Mouse (Mus musculus): ENCODE results near the gene Sbk2. TPM values are rescaled to one million over a fixed set of nuclear protein-coding genes. Genes with fewer than 3 reads are reported as not detected.
A peak's percentile ranks its signal among the peaks of the same experiment; 100 is the strongest.

Gene Sbk2
- total and polyA plus RNA-seq, 2 experiments, result not detected

DNA sequence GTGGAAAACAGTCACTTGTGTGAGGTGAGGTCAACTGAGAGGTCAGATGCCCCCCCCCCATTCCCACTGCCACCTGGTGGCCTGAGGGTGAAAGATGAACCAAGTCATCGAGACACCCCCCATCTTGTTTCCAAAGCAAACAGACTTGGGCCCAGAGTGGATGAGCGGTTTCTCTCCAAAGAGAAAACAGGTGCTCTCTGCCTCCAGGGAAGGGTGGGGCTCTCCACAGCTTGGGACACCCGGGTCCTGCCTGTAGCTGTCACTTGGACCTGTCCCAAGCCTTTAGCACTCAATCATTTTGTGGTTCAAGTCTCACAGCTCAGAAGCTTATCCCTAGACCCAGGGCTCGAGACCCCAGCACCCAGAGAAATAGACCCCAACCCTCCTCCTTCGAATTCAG lies 679 bp downstream of the Sbk2 start:
- H3K4me3 ChIP-seq (ENCODE audit: insufficient read depth, low read depth, low read length), result no peak overlapping the region
- TF ChIP-seq POLR2A (IDR thresholded peaks at IDR 0.05; ENCODE audit: extremely low read depth, insufficient read depth, low read length) (no peak), CTCF (IDR thresholded peaks at IDR 0.05; ENCODE audit: low read depth, low read length) (no peak)

GRCm38 (mm10) chr7:4957361-4957760 lies 6.8 kb downstream of the Sbk2 start:
- Histone ChIP-seq H3K4me3 (ENCODE audit: insufficient read depth, low read depth, low read length) (no peak overlapping the region), H3K27ac (replicated peaks; ENCODE audit: insufficient read depth, low read depth, low read length) (no peak overlapping the region), H3K36me3 (ENCODE audit: control insufficient read depth, insufficient read depth, low read length) (no peaks in the 10 kb centered on the region), H3K9ac (ENCODE audit: low read depth, low read length) (no peak overlapping the region), H3K27me3 (ENCODE audit: control insufficient read depth, insufficient read depth, low read length) (no peaks in the 10 kb centered on the region), H3K79me2 (ENCODE audit: control insufficient read depth, insufficient read depth, low read length) (no peaks in the 10 kb centered on the region), H3K4me1 (ENCODE audit: control insufficient read depth, insufficient read depth, low read length) (no peaks in the 10 kb centered on the region)
- WGBS, result 91% methylated on average over 10 of the region's 10 CpGs
- DNase-seq (ENCODE audit: extremely low read depth, low read depth, low spot score), result no peak
- TF ChIP-seq CTCF (IDR thresholded peaks at IDR 0.05; ENCODE audit: low read depth, low read length), result no peak
- TF ChIP-seq POLR2A (IDR thresholded peaks at IDR 0.05; ENCODE audit: extremely low read depth, insufficient read depth, low read length), result no peak

More for the DNA sequence above, 679 bp downstream of the Sbk2 start:
- Histone ChIP-seq H3K4me1 (ENCODE audit: control insufficient read depth, insufficient read depth, low read length) (peaks cover 2% of the 10 kb centered on the region; the same call in 1 of the 2 replicates), H3K27me3 (ENCODE audit: control insufficient read depth, insufficient read depth, low read length) (no peaks in the 10 kb centered on the region), H3K9ac (ENCODE audit: low read depth, low read length) (no peak overlapping the region), H3K36me3 (ENCODE audit: control insufficient read depth, insufficient read depth, low read length) (no peaks in the 10 kb centered on the region), H3K79me2 (ENCODE audit: control insufficient read depth, insufficient read depth, low read length) (no peaks in the 10 kb centered on the region), H3K27ac (replicated peaks; ENCODE audit: insufficient read depth, low read depth, low read length) (no peak overlapping the region)
- 71% methylated on average over 5 of the region's 5 CpGs for WGBS
- no peak for DNase-seq (ENCODE audit: extremely low read depth, low read depth, low spot score)

DNA sequence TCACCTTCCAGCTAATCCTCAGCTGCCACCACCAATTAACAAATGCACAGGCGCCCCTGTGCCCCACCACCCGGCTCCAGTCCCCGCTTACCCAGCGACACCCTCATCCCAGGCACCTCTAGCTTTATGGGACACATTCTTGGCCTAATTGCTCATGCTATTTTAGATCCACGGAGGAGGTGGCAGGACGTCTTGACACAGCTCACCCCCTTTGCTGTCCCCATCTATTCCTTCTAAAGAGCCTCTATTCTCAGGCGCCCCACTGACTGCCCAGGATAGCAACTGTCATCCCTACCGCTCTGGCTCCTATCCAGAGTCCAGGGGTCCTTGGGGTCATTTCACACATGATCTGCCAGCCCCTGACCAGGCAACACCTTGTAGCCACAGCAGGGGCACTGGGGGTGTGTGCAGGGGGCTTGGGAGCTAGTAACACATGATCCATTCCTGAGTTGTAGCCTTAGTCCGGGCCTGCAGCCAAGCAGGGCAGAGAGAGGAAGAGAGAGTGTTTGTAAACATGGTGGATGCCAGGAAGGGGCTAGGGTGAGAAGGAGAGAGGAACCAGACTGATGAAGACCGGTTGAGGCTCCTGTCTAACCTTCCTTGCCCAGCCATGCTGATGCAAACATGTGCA lies 10.3 kb downstream of the Sbk2 start:
- TF ChIP-seq CTCF (IDR thresholded peaks at IDR 0.05; ENCODE audit: low read depth, low read length), result no peak
- TF ChIP-seq POLR2A (IDR thresholded peaks at IDR 0.05; ENCODE audit: extremely low read depth, insufficient read depth, low read length), result no peak
- Histone ChIP-seq H3K79me2 (ENCODE audit: control insufficient read depth, insufficient read depth, low read length) (no peaks in the 10 kb centered on the region), H3K4me3 (ENCODE audit: insufficient read depth, low read depth, low read length) (no peak overlapping the region), H3K27ac (replicated peaks; ENCODE audit: insufficient read depth, low read depth, low read length) (no peak overlapping the region), H3K27me3 (ENCODE audit: control insufficient read depth, insufficient read depth, low read length) (no peaks in the 10 kb centered on the region), H3K36me3 (ENCODE audit: control insufficient read depth, insufficient read depth, low read length) (no peaks in the 10 kb centered on the region), H3K9ac (ENCODE audit: low read depth, low read length) (no peak overlapping the region), H3K4me1 (ENCODE audit: control insufficient read depth, insufficient read depth, low read length) (no peaks in the 10 kb centered on the region)
- DNase-seq (ENCODE audit: extremely low read depth, low read depth, low spot score), result no peak
- 58% methylated on average over 10 of the region's 10 CpGs for WGBS

DNA sequence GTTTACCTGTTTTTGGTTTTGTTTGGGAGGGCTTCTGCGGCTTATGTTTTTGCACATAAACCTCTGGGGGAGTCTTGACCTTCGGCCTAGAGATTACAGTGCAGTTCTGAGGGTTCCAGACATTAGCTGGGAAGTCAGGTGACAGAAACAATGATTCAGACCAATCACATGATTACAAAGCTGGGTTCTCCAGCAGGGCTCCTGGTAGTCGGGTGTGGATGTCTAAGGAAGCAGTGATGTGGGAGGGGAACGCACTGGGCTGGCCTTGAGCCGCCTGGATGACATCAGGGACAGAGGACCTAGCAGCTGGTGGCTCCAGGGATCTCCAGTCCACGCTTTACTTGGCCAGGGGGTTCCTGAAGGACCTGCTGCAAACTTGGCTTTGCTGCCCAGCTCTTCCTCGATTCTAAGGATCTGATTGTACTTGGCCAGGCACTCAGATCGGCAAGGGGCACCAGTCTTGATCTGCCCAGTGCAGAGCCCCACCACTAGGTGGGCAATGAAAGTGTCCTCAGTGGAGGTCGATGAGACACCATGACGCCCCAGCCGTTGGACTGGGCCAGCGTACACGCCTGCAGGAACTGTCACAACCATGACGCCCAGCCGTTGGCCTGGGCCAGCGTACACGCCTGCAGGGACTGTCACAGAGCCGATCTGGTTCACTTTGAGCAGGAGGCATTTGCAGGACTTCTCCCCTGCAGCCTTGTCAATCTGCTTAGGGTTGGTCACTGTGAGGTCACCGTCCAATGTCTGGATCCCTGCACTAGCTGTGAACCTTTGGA lies 13.5 kb downstream of the Sbk2 start:
- Histone ChIP-seq H3K27me3 (ENCODE audit: control insufficient read depth, insufficient read depth, low read length) (no peaks in the 10 kb centered on the region), H3K9ac (ENCODE audit: low read depth, low read length) (no peak overlapping the region), H3K36me3 (ENCODE audit: control insufficient read depth, insufficient read depth, low read length) (no peaks in the 10 kb centered on the region), H3K27ac (replicated peaks; ENCODE audit: insufficient read depth, low read depth, low read length) (no peak overlapping the region), H3K4me3 (ENCODE audit: insufficient read depth, low read depth, low read length) (no peak overlapping the region), H3K79me2 (ENCODE audit: control insufficient read depth, insufficient read depth, low read length) (no peaks in the 10 kb centered on the region), H3K4me1 (ENCODE audit: control insufficient read depth, insufficient read depth, low read length) (no peaks in the 10 kb centered on the region)
- DNase-seq (ENCODE audit: extremely low read depth, low read depth, low spot score), result no peak
- TF ChIP-seq POLR2A (IDR thresholded peaks at IDR 0.05; ENCODE audit: extremely low read depth, insufficient read depth, low read length), result no peak
- no peak for TF ChIP-seq CTCF (IDR thresholded peaks at IDR 0.05; ENCODE audit: low read depth, low read length)
- 84% methylated on average over 19 of the region's 19 CpGs for WGBS

GRCm38 (mm10) chr7:4948386-4948785 lies 15.8 kb downstream of the Sbk2 start:
- H3K36me3 ChIP-seq (ENCODE audit: control insufficient read depth, insufficient read depth, low read length), result no peaks in the 10 kb centered on the region
- TF ChIP-seq CTCF (IDR thresholded peaks at IDR 0.05; ENCODE audit: low read depth, low read length) (no peak), POLR2A (IDR thresholded peaks at IDR 0.05; ENCODE audit: extremely low read depth, insufficient read depth, low read length) (no peak)
- no peaks in the 10 kb centered on the region for H3K27me3 ChIP-seq (ENCODE audit: control insufficient read depth, insufficient read depth, low read length)
- WGBS, result 13% methylated on average over 6 of the region's 6 CpGs
- H3K9ac ChIP-seq (ENCODE audit: low read depth, low read length), result no peak overlapping the region
- DNase-seq (ENCODE audit: extremely low read depth, low read depth, low spot score), result no peak
- no peak overlapping the region for H3K27ac ChIP-seq (replicated peaks; ENCODE audit: insufficient read depth, low read depth, low read length)
- no peaks in the 10 kb centered on the region for H3K4me1 ChIP-seq (ENCODE audit: control insufficient read depth, insufficient read depth, low read length)
- no peaks in the 10 kb centered on the region for H3K79me2 ChIP-seq (ENCODE audit: control insufficient read depth, insufficient read depth, low read length)
- H3K4me3 ChIP-seq (ENCODE audit: insufficient read depth, low read depth, low read length), result no peak overlapping the region

DNA sequence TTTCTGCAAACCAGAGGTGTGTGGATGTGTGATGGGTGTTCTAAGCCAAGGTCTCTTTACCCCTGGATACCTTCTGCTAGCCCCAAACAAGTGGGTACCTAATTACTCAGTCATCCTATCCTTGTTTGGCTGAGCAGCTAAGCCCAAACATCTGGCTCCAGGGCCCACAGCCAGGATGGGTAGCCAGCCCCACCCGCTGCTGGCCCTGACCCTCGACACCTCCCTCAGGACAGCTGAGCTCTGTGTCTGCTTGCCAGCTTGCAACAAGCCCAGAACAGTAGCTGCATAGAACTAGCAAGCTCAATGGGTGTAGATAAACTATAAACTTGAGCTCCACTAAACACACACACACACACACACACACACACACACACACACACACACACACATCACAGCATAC lies 16.4 kb downstream of the Sbk2 start:
- Histone ChIP-seq H3K4me3 (ENCODE audit: insufficient read depth, low read depth, low read length) (no peak overlapping the region), H3K79me2 (ENCODE audit: control insufficient read depth, insufficient read depth, low read length) (no peaks in the 10 kb centered on the region), H3K9ac (ENCODE audit: low read depth, low read length) (no peak overlapping the region), H3K27ac (replicated peaks; ENCODE audit: insufficient read depth, low read depth, low read length) (no peak overlapping the region), H3K27me3 (ENCODE audit: control insufficient read depth, insufficient read depth, low read length) (no peaks in the 10 kb centered on the region), H3K36me3 (ENCODE audit: control insufficient read depth, insufficient read depth, low read length) (no peaks in the 10 kb centered on the region), H3K4me1 (ENCODE audit: control insufficient read depth, insufficient read depth, low read length) (no peaks in the 10 kb centered on the region)
- peak; percentile 10 for DNase-seq (ENCODE audit: extremely low read depth, low read depth, low spot score)
- 8% methylated on average over 2 of the region's 2 CpGs for WGBS
- TF ChIP-seq POLR2A (IDR thresholded peaks at IDR 0.05; ENCODE audit: extremely low read depth, insufficient read depth, low read length), result no peak
- TF ChIP-seq CTCF (IDR thresholded peaks at IDR 0.05; ENCODE audit: low read depth, low read length), result no peak
